Mouse (Mus musculus) heart, adult 18-20 months (tissue): ENCODE measurements around the gene Vps37d. TPM values are rescaled to one million over a fixed set of nuclear protein-coding genes. Genes with fewer than 3 reads are reported as not detected.
"Not testable (repeated sequence)": the region's sequence is repeated elsewhere in the genome, so short reads cannot be mapped to it uniquely, and the experiment has no call there.

ENCODE experiments used
- DNase-seq, 2 experiments: peaks; one replicate each; pipeline ENCODE4 v3.0.0; 2021 to 2022; ENCODE audit warnings: mixed read lengths in 1 of 2
- total RNA-seq, 2 experiments: library from RNA; stranded (reverse); gene quantifications; 2 replicates each; pipeline ENCODE4 v1.2.3; 2021

Gene Vps37d
- total RNA-seq, 2 experiments from 2014 or later, result 0.17 to 0.36 TPM

GRCm38 (mm10) chr5:135073349-135074150 is 4.5 kb downstream of the Vps37d start:
- DNase-seq, result no peak

GRCm38 (mm10) chr5:135072720-135073119 is 5.3 kb downstream of the Vps37d start:
- no peak for DNase-seq

- DNase-seq, result no peak
These were observed 6.0 kb downstream of the Vps37d start for GRCm38 (mm10) chr5:135072061-135072460.

- DNase-seq, result no peak
These were observed 7.6 kb downstream of the Vps37d start for GRCm38 (mm10) chr5:135070448-135070847.

- DNase-seq, result no peak
These were observed 12.1 kb downstream of the Vps37d start for GRCm38 (mm10) chr5:135066008-135066407.

GRCm38 (mm10) chr5:135064909-135065446 is 13.1 kb downstream of the Vps37d start, which contains the start of gene Bud23:
Bud23 (minus strand) TSS chr5:135064959.
- peak in 1 of 2 experiments; percentile 10 for DNase-seq

- DNase-seq, result no peak
These were observed 13.7 kb downstream of the Vps37d start for GRCm38 (mm10) chr5:135064382-135064766.

GRCm38 (mm10) chr5:135063629-135064381 is 14.3 kb downstream of the Vps37d start, which contains the start of gene Dnajc30:
Dnajc30 (plus strand) TSS chr5:135064202.
- peak; percentile 97 for DNase-seq

GRCm38 (mm10) chr5:135053356-135053755 is 24.7 kb downstream of the Vps37d start:
- no peak for DNase-seq

- not testable (repeated sequence) for DNase-seq
These were observed 28.8 kb downstream of the Vps37d start for GRCm38 (mm10) chr5:135049268-135049667.

- no peak for DNase-seq
These were observed 29.5 kb downstream of the Vps37d start for GRCm38 (mm10) chr5:135048539-135048938.

GRCm38 (mm10) chr5:135044575-135044974 is 33.5 kb downstream of the Vps37d start:
- DNase-seq, result no peak

- DNase-seq, result no peak
These were observed 35.8 kb downstream of the Vps37d start for GRCm38 (mm10) chr5:135042105-135042788.

GRCm38 (mm10) chr5:135040777-135041176 is 37.3 kb downstream of the Vps37d start:
- no peak for DNase-seq

GRCm38 (mm10) chr5:135040059-135040458 is 38.0 kb downstream of the Vps37d start:
- DNase-seq, result no peak

- DNase-seq, result no peak
These were observed 38.5 kb downstream of the Vps37d start for GRCm38 (mm10) chr5:135039541-135039940.

GRCm38 (mm10) chr5:135037946-135038345 is 40.1 kb downstream of the Vps37d start:
- no peak for DNase-seq

- no peak for DNase-seq
These were observed 42.3 kb downstream of the Vps37d start for GRCm38 (mm10) chr5:135035608-135036359.

GRCm38 (mm10) chr5:135034593-135034992 is 43.5 kb downstream of the Vps37d start:
- DNase-seq, result no peak

GRCm38 (mm10) chr5:135032581-135032980 is 45.5 kb downstream of the Vps37d start:
- DNase-seq, result no peak
